In the genomic region with DNA sequence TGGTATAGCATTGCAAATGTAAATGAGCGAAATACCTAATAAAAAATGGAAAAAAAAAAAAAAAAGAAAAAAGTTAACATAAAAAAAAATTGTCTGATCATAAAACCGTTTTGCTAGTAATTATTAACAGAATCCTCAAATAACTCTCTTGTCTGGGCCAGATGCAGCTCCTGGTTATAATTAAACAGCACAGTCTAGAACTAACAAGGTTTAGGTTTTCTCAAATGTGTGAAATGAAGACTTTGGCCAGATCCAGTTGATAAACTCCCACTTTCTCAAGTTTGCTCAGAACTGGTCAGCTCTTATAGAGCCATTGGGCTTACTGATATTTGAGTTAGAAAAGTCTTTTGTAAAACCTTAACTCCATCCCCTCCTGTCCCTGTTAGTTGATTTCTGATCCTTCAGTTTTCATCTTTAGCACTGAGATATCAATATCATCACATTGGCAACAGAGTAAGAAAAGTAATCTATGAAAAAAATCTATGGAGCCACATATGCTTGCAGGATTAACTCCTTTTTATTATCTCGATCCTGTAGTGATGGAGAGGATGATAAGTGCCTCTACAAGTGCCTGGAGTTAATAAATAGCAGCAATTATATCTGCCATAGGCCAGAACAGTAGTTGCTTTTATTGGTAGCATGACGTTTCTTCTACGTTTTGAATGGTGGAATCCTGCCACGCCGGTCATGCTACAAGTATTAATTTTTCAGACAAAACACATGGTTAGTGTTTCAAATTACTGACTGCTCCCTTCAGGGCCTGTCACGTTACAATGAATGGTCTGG, we compare ENCODE assay signal across 23 mouse cellular contexts. TPM values are rescaled to one million over a fixed set of nuclear protein-coding genes. Genes with fewer than 3 reads are reported as not detected.
"Had no signal": no experiment of that assay in that cellular context is flagged by ENCODE, and none has a peak within 500 bp of the region (broad histone marks: within the 10 kb centered on the region; RNA-seq: fewer than 3 reads in every experiment).

No protein-coding gene starts in this region.

- H3K27me3 ChIP-seq: kidney, embryonic 15.5 days; limb, embryonic 12.5 days; liver, embryonic 12.5 days; liver, embryonic 15.5 days; midbrain, embryonic 13.5 days; neural tube, embryonic 13.5 days; stomach, embryonic 15.5 days had no signal

- H3K4me2 ChIP-seq: kidney, embryonic 15.5 days; limb, embryonic 12.5 days; liver, embryonic 12.5 days; liver, embryonic 15.5 days; midbrain, embryonic 13.5 days; neural tube, embryonic 13.5 days; stomach, embryonic 15.5 days had no signal

- ATAC-seq: hindbrain, embryonic 16.5 days; liver, embryonic 12.5 days; midbrain, embryonic 13.5 days; midbrain, embryonic 16.5 days had no signal

- H3K27ac ChIP-seq: kidney, embryonic 15.5 days; left cerebral cortex, adult 2 months; limb, embryonic 12.5 days; liver, embryonic 12.5 days; liver, embryonic 15.5 days; midbrain, embryonic 10.5 days; midbrain, embryonic 13.5 days; neural tube, embryonic 13.5 days; stomach, embryonic 15.5 days had no signal

- DNase-seq: kidney, adult 18-20 months; kidney, postnatal 36 days; layer of hippocampus, postnatal 36 days; liver; lung, adult 18-20 months; lung, postnatal 14 days; retina, postnatal 1 day; right cerebral cortex, postnatal 25 days; spleen, adult 18-20 months; thymus, postnatal 25 days had no signal

- H3K9me3 ChIP-seq: kidney, embryonic 15.5 days; limb, embryonic 12.5 days; liver, embryonic 12.5 days; liver, embryonic 15.5 days; megakaryocyte, embryonic 14.5 days; midbrain, embryonic 10.5 days; midbrain, embryonic 13.5 days; neural tube, embryonic 13.5 days; stomach, embryonic 15.5 days had no signal

- H3K36me3 ChIP-seq: kidney, embryonic 15.5 days; limb, embryonic 12.5 days; liver, embryonic 12.5 days; liver, embryonic 15.5 days; midbrain, embryonic 10.5 days; midbrain, embryonic 13.5 days; neural tube, embryonic 13.5 days; stomach, embryonic 15.5 days had no signal

- H3K4me3 ChIP-seq: kidney, embryonic 15.5 days; left cerebral cortex, adult 2 months; limb, embryonic 12.5 days; liver, embryonic 12.5 days; liver, embryonic 15.5 days; megakaryocyte, embryonic 14.5 days; midbrain, embryonic 10.5 days; midbrain, embryonic 13.5 days; myocyte; neural tube, embryonic 13.5 days; stomach, embryonic 15.5 days had no signal

- H3K9ac ChIP-seq: kidney, embryonic 15.5 days; limb, embryonic 12.5 days; liver, embryonic 12.5 days; liver, embryonic 15.5 days; midbrain, embryonic 13.5 days; neural tube, embryonic 13.5 days; stomach, embryonic 15.5 days had no signal

- H3K4me1 ChIP-seq: kidney, embryonic 15.5 days; limb, embryonic 12.5 days; liver, embryonic 12.5 days; liver, embryonic 15.5 days; megakaryocyte, embryonic 14.5 days; midbrain, embryonic 13.5 days; stomach, embryonic 15.5 days had no signal

RNA-seq across cellular contexts. Expression of a gene that starts 46.4 kb away (rescaled TPM):
- polyA plus RNA-seq: liver, embryonic 12.5 days; liver, embryonic 15.5 days had no signal
